Mouse (Mus musculus): ENCODE results near the gene Ptch2. TPM values are rescaled to one million over a fixed set of nuclear protein-coding genes. Genes with fewer than 3 reads are reported as not detected.

Gene Ptch2
- total RNA-seq, 1 experiment: 28.2 TPM

GRCm38 (mm10) chr4:117131890-117132793, 36.3 kb downstream of the Ptch2 start:
- DNase-seq (ENCODE audit: low read depth, low spot score): peak; percentile 76
- Histone ChIP-seq H3K4me3 (ENCODE audit: insufficient read depth in 1 of 2, low read depth in 1 of 2, low read length in 2 of 2, poor library complexity in 1 of 2, severe bottlenecking in 1 of 2) (peak overlapping the region; percentile 84 to 89), H3K4me1 (ENCODE audit: control insufficient read depth in 2 of 2, insufficient read depth in 2 of 2, low read length in 2 of 2, poor library complexity in 1 of 2) (peaks cover 8 to 48% of the 10 kb centered on the region in 2 experiments; a peak in 3 of 4 replicates), H3K36me3 (ENCODE audit: control insufficient read depth, insufficient read depth, low read length, poor library complexity, severe bottlenecking) (peaks cover 37% of the 10 kb centered on the region), H3K9me3 (ENCODE audit: control insufficient read depth, insufficient read depth, low read depth, low read length) (no peaks in the 10 kb centered on the region), H3K27ac (ENCODE audit: insufficient read depth, low read depth, low read length, poor library complexity, severe bottlenecking) (no peak overlapping the region), H3K9ac (ENCODE audit: insufficient read depth, low read depth, low read length, poor library complexity, severe bottlenecking) (peak overlapping the region; percentile 12; the same call in 1 of the 2 replicates)
- no peak for TF ChIP-seq ZC3H11A (IDR thresholded peaks at IDR 0.05; ENCODE audit: borderline replicate concordance, low read depth, low read length)
- in situ Hi-C loops (cut with MboI; ENCODE audit: low sequenced_read_pairs in 2 of 2, unreplicated experiment in 2 of 2): loop anchor here in 1 of 2 experiments (25.0 kb wide), 1 partner anchor 320 kb away; the partner anchor contains the start of genes Hpdl, Mutyh and Toe1

- Histone ChIP-seq H3K9ac (ENCODE audit: insufficient read depth, low read depth, low read length, poor library complexity, severe bottlenecking) (peak overlapping the region; percentile 12; the same call in 1 of the 2 replicates), H3K9me3 (ENCODE audit: control insufficient read depth, insufficient read depth, low read depth, low read length) (no peaks in the 10 kb centered on the region), H3K36me3 (ENCODE audit: control insufficient read depth, insufficient read depth, low read length, poor library complexity, severe bottlenecking) (peaks cover 34% of the 10 kb centered on the region), H3K4me3 (ENCODE audit: insufficient read depth in 1 of 2, low read depth in 1 of 2, low read length in 2 of 2, poor library complexity in 1 of 2, severe bottlenecking in 1 of 2) (peak overlapping the region; percentile 84 to 89), H3K4me1 (ENCODE audit: control insufficient read depth in 2 of 2, insufficient read depth in 2 of 2, low read length in 2 of 2, poor library complexity in 1 of 2) (peaks cover 6 to 48% of the 10 kb centered on the region in 2 experiments; a peak in 3 of 4 replicates), H3K27ac (ENCODE audit: insufficient read depth, low read depth, low read length, poor library complexity, severe bottlenecking) (no peak overlapping the region)
- no peak for TF ChIP-seq ZC3H11A (IDR thresholded peaks at IDR 0.05; ENCODE audit: borderline replicate concordance, low read depth, low read length)
- no peak for TF ChIP-seq ZNF384 (IDR thresholded peaks at IDR 0.05; ENCODE audit: low read depth, low read length)
- TF ChIP-seq CHD2 (IDR thresholded peaks at IDR 0.05; ENCODE audit: low read depth, low read length): no peak
- no peak for TF ChIP-seq HCFC1 (IDR thresholded peaks at IDR 0.05; ENCODE audit: borderline replicate concordance, insufficient read depth, low read length)
- no peak for TF ChIP-seq MAFK (IDR thresholded peaks at IDR 0.05; ENCODE audit: insufficient read depth, low read depth, low read length)
- DNase-seq (ENCODE audit: low read depth, low spot score): no peak
- in situ Hi-C loops (cut with MboI; ENCODE audit: low sequenced_read_pairs in 2 of 2, unreplicated experiment in 2 of 2): loop anchor here in 1 of 2 experiments (25.0 kb wide), 1 partner anchor 320 kb away; the partner anchor contains the start of genes Hpdl, Mutyh and Toe1
These were observed 36.9 kb downstream of the Ptch2 start for GRCm38 (mm10) chr4:117132794-117133143.

GRCm38 (mm10) chr4:117133366-117133796, 37.5 kb downstream of the Ptch2 start:
- TF ChIP-seq ZNF384 (IDR thresholded peaks at IDR 0.05; ENCODE audit: low read depth, low read length): no peak
- no peak for TF ChIP-seq CHD2 (IDR thresholded peaks at IDR 0.05; ENCODE audit: low read depth, low read length)
- no peak for TF ChIP-seq ZC3H11A (IDR thresholded peaks at IDR 0.05; ENCODE audit: borderline replicate concordance, low read depth, low read length)
- TF ChIP-seq MAFK (IDR thresholded peaks at IDR 0.05; ENCODE audit: insufficient read depth, low read depth, low read length): no peak
- TF ChIP-seq HCFC1 (IDR thresholded peaks at IDR 0.05; ENCODE audit: borderline replicate concordance, insufficient read depth, low read length): no peak
- Histone ChIP-seq H3K4me3 (ENCODE audit: insufficient read depth in 1 of 2, low read depth in 1 of 2, low read length in 2 of 2, poor library complexity in 1 of 2, severe bottlenecking in 1 of 2) (peak overlapping the region; percentile 84 to 89), H3K9ac (ENCODE audit: insufficient read depth, low read depth, low read length, poor library complexity, severe bottlenecking) (peak overlapping the region; percentile 87), H3K36me3 (ENCODE audit: control insufficient read depth, insufficient read depth, low read length, poor library complexity, severe bottlenecking) (peaks cover 28% of the 10 kb centered on the region), H3K4me1 (ENCODE audit: control insufficient read depth in 2 of 2, insufficient read depth in 2 of 2, low read length in 2 of 2, poor library complexity in 1 of 2) (peaks cover 6 to 46% of the 10 kb centered on the region in 2 experiments; a peak in 3 of 4 replicates), H3K9me3 (ENCODE audit: control insufficient read depth, insufficient read depth, low read depth, low read length) (no peaks in the 10 kb centered on the region), H3K27ac (ENCODE audit: insufficient read depth, low read depth, low read length, poor library complexity, severe bottlenecking) (no peak overlapping the region)
- no peak for DNase-seq (ENCODE audit: low read depth, low spot score)
- in situ Hi-C loops (cut with MboI; ENCODE audit: low sequenced_read_pairs in 2 of 2, unreplicated experiment in 2 of 2): loop anchor here in 1 of 2 experiments (25.0 kb wide), 1 partner anchor 321 kb away; the partner anchor contains the start of genes Hpdl, Mutyh and Toe1

- no peak for TF ChIP-seq CHD2 (IDR thresholded peaks at IDR 0.05; ENCODE audit: low read depth, low read length)
- TF ChIP-seq HCFC1 (IDR thresholded peaks at IDR 0.05; ENCODE audit: borderline replicate concordance, insufficient read depth, low read length): no peak
- TF ChIP-seq MAFK (IDR thresholded peaks at IDR 0.05; ENCODE audit: insufficient read depth, low read depth, low read length): no peak
- TF ChIP-seq ZNF384 (IDR thresholded peaks at IDR 0.05; ENCODE audit: low read depth, low read length): no peak
- TF ChIP-seq ZC3H11A (IDR thresholded peaks at IDR 0.05; ENCODE audit: borderline replicate concordance, low read depth, low read length): no peak
- in situ Hi-C loops (cut with MboI; ENCODE audit: low sequenced_read_pairs in 2 of 2, unreplicated experiment in 2 of 2): loop anchor here in 1 of 2 experiments (25.0 kb wide), 1 partner anchor 322 kb away; the partner anchor contains the start of genes Hpdl, Mutyh and Toe1
- Histone ChIP-seq H3K9me3 (ENCODE audit: control insufficient read depth, insufficient read depth, low read depth, low read length) (no peaks in the 10 kb centered on the region), H3K36me3 (ENCODE audit: control insufficient read depth, insufficient read depth, low read length, poor library complexity, severe bottlenecking) (peaks cover 22% of the 10 kb centered on the region), H3K4me1 (ENCODE audit: control insufficient read depth in 2 of 2, insufficient read depth in 2 of 2, low read length in 2 of 2, poor library complexity in 1 of 2) (peaks cover 6 to 46% of the 10 kb centered on the region in 2 experiments; a peak in 3 of 4 replicates), H3K9ac (ENCODE audit: insufficient read depth, low read depth, low read length, poor library complexity, severe bottlenecking) (peak within 1 kb of the TSS; percentile 87), H3K4me3 (ENCODE audit: insufficient read depth in 1 of 2, low read depth in 1 of 2, low read length in 2 of 2, poor library complexity in 1 of 2, severe bottlenecking in 1 of 2) (peak within 1 kb of the TSS; percentile 84 to 89), H3K27ac (ENCODE audit: insufficient read depth, low read depth, low read length, poor library complexity, severe bottlenecking) (no peak within 1 kb of the TSS)
- DNase-seq (ENCODE audit: low read depth, low spot score): peak; percentile 99
These were observed 38.1 kb downstream of the Ptch2 start, which contains the start of gene Plk3 for GRCm38 (mm10) chr4:117133817-117134600. Plk3 (minus strand) TSS chr4:117133963.
